Mouse (Mus musculus) CH12F3 (cell line): Measurements from ENCODE around the gene Tbx19.

Source experiments
- in situ Hi-C: fragments of 300-500 bp; cut with MboI; formaldehyde crosslinking; loops from 2 replicates; pipeline ENCODE4 v1.14.3; 2020; ENCODE audit warnings: low sequenced_read_pairs

The Tbx19 gene

DNA sequence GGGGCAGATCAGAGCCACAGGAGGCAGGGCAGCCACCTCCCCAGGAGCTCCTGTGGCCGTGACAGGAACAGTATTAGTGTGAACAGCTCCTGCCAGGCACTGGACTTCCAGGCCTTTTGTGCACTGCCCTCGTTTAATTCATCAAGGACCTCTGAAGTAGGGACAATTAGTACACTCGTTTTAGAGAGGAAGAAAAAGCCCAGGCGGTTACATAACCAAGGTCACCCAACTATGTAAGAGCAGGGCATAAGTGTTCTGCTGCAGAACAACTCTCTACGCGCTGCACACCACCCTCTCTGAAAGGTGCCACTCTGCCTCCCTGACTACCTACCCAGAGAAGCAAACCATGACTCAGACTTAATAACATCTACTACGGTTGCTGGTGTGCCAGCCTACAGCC is 24.5 kb upstream of the Tbx19 start:
- in situ Hi-C loops, result no loop called here

DNA sequence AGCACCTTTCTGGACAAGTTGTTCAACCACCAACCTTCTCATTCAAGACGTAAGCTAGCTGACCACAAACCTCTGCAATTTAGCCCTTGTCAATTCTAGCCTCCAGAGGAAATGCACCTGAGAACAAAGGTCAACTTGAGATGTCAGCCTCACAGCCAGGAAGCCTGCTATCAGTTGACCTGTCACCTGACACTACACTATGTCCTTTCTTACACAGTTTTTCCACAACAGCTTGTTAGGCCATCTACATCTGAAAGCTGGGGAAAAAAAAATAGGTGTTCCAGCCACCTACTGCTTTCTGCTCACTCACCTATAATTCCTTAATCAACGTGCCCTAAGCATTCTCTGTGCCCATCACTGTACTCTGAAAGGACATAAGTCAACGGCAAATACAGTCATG is 23.6 kb upstream of the Tbx19 start:
- in situ Hi-C loops, result no loop called here

- in situ Hi-C loops, result no loop called here
Observed at GRCm38 (mm10) chr1:165183400-165183799, 22.8 kb upstream of the Tbx19 start.

DNA sequence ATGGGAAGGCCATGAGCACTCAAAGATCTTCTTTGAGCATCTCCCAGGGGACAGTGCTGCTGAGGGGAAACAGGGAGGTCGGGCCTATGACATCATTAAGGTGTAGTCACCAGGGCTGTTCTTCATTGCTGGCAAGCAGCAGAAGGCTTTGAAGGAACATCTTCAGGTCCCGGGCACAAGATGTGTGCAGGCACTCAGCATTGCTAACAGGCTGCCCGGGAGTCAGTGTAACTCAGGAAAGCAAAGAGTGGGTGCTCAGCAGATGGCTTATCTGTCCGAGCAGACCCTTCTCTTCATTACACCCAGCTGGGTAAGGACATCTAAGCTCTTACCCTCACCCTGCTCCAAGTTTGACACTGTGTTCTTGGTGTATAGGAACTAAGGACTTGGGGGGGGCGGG is 18.7 kb upstream of the Tbx19 start:
- in situ Hi-C loops, result no loop called here

DNA sequence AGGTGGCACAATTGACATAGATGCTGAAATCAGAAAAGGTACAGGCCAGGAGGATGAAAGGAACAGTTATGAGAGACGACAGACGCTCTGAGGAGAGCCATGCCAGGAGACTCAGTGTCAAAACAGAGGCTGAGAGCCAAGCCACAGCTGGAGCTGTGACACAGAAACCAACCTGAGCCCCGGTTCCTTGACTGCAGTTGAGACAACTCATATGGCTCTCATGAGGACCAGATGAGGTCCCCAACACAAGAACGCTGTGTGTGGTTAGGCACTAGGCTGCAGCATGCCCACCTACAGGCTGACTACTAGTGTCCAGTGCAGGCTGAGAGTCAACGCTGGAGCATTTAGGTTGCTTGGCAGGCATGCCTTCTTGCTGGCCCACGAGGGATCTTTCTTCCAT is 17.5 kb upstream of the Tbx19 start:
- in situ Hi-C loops, result no loop called here

DNA sequence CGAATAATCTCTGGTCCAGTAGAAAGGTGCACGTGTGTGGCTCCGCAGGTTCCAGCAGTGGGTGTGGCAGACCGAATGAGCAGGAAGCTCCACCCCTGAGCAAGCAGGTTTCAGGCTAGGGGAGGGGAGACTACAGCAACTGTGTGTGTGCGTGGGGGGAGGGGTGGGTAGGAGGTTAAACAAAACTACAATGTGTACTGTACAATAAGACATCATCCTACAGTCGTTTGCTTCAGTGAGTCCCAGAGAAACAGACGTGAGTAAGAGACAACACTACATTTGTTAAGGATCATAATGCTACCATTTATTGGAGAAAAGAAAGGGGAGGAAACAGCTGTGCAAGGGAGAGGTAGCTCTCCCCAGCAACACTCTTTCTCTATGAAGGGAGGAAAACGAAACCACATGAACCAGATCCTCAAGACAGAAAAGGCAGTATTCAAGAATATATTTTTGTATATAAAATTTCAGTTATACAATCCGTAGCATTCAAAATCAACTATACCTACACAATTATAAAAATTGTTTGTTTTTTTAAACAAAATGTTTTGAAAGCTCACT is 13.6 kb upstream of the Tbx19 start:
- in situ Hi-C loops, result no loop called here

DNA sequence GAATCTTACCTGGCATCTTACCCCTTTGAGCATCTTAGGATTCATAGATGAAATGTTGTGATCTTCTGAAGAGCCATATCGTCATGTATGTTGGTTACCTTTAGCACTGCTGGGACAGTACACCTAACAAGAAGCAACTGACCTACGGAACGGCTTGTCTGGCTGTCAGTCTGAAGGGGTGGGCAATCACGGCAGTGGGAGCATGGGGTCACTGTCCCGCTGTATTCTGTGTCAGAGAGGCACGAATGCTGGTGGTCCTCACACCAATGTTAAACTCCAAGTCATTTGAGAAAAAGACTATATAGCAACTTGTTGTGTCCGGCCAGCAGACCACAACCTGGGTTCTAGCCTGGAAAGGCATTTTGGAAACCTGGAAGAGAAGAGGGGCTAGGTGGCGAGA is 10.7 kb upstream of the Tbx19 start:
- in situ Hi-C loops, result no loop called here

DNA sequence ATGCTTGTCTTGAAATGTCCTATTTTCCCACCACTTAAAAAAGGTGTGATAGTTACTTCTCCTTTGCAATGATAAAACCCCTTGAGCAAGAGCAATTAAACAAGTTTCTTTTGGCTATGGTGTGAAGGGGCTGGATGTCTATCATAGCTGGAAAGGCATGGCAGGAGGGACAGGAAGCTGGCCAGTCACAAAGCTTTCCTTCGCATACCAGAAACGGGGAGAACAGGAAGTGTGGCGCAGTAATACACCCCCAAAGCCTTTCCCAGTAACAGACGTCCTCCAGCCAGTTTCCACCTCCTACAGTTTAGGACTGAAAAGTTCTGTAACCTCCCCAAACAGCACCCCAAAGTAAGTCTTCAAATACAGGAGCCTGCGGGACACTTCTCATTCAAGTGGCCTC is 9.6 kb upstream of the Tbx19 start:
- in situ Hi-C loops, result no loop called here

DNA sequence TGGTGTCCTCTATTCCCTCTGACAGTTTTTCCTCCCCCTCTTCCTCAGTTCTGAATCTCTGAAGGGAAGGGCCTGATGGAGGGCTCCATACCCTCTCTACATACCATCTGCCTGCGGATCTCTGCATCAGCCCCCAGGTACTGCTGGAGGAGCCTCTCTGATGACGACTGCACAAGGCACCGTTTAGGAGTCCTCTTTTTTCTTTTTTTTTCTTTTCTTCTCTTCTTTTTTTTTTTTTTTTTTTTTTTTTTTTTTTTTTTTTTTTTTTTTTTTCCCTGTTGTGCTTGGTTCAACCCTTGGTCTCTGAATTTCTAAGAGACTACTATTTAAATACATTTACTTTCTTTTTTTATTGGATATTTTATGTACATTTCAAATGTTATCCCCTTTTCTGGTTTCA is 8.9 kb upstream of the Tbx19 start:
- in situ Hi-C loops, result no loop called here

DNA sequence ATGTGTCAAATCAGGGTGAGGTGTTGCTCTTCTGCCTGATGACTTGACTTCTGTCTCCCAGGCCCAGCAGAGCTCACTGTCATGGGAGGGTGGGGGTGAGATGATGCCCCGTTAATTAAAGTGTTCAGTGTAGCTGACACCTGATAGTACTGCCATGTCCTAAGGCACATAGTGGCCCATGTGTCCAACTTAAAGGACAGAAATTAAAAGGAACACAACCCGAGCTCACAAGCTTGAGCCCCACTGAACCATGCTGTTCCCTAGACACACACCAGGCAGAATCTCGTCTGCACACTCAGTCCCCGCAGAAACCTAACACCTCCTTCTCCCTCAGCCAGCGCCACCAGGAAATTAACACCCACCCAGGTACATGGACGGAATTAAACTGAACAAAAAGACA is 4.3 kb upstream of the Tbx19 start:
- in situ Hi-C loops, result no loop called here

DNA sequence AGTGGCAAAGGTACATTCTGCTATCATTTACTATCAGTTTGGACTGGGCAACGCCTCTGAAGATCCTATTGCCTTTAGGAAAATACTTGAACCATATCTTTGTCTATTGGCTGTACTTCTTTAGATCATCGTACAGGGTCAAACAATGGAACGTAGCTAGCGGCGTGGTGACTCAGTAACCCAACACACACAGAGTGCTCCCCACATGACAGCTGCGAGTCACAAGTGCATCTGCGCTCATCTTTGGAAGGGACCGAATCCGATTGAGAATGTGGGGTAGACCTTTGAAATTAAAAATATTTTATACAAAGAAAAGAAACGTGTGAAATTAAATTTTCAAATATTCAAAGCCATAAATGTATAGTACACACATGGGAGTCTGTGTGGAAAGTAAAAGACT is 1.7 kb downstream of the Tbx19 start:
- in situ Hi-C loops, result no loop called here

- in situ Hi-C loops, result no loop called here
Observed at GRCm38 (mm10) chr1:165154162-165154561, 6.4 kb downstream of the Tbx19 start.

GRCm38 (mm10) chr1:165151216-165151615 is 9.4 kb downstream of the Tbx19 start:
- in situ Hi-C loops, result no loop called here

DNA sequence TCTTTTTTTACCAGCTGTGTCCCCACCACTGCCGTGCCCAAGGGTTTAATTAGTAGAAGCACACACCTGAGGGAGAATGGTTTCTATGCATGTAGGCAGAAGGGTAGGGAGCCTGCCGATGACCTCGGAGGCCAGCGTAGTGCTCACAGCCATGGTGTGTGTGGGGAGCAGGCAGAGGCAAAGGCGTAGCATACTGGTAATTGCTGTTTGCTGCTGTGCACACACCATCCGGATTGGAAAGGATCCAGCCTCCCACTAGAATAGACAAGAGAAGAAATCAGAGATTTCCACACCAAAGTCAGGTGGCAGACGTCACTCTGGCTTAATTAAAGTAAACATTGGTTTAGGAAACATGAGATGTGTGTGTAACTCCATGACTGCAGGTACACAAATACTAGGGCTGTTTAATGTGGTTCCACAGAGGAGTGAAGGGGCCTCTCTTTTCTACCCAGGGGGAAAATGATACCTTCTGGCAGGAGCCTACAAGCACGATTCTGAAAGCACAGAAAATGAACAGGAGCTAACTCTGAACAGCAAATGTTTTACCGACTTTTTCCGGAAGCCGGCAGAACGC is 18.1 kb downstream of the Tbx19 start:
- in situ Hi-C loops, result loop anchor here (25.0 kb wide), 1 partner anchor 830 kb away; the partner anchor contains the start of genes Blzf1 and Nme7

- in situ Hi-C loops, result loop anchor here (25.0 kb wide), 1 partner anchor 828 kb away; the partner anchor contains the start of genes Blzf1 and Nme7
Observed at GRCm38 (mm10) chr1:165140227-165140626, 20.3 kb downstream of the Tbx19 start.

GRCm38 (mm10) chr1:165133858-165134257 is 26.7 kb downstream of the Tbx19 start:
- in situ Hi-C loops, result loop anchor here (25.0 kb wide), 1 partner anchor 822 kb away; the partner anchor contains the start of genes Blzf1 and Nme7

DNA sequence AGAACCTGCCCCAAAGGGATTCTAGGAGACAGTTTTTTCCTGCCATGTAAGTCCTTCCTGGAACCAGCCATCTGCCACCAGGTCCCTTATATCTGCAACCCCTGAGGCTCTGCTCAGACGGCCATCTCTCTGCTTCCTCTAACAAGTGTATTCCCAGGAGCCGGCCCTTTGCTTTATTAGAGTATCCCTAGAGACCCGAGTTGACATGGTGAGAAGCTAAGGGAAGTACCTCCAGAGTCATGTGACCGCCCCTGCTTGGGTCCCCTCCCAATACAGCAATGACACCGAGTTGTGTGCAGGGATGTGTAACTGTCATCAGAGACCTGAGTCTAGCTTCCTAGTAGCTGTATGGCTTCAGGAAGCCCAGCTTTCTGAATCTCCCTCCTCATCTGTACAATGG is 27.3 kb downstream of the Tbx19 start:
- in situ Hi-C loops, result loop anchor here (25.0 kb wide), 1 partner anchor 821 kb away; the partner anchor contains the start of genes Blzf1 and Nme7

- in situ Hi-C loops, result loop anchor here (25.0 kb wide), 1 partner anchor 820 kb away; the partner anchor contains the start of genes Blzf1 and Nme7
Observed at GRCm38 (mm10) chr1:165132187-165132877, 28.2 kb downstream of the Tbx19 start.

DNA sequence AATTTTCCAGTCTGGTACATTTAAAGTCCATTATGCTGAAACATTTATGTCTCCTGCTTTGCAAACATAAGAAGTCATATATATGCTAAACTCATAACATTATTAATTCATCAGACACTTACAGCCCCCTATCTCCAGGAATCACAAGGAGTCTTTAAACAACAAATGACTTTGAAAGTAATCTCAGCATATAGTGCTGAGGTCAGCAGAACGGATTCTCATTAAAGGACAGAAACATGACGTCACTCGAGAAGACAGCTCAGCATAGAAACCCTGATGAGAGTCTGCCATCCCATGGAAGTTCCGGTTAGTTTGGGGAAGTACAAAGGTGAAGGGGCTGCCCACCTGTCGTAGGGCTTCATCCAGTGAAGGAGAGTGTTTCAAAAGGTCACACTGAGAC is 31.0 kb downstream of the Tbx19 start:
- in situ Hi-C loops, result loop anchor here (25.0 kb wide), 1 partner anchor 817 kb away; the partner anchor contains the start of genes Blzf1 and Nme7

- in situ Hi-C loops, result no loop called here
Observed at GRCm38 (mm10) chr1:165121096-165121495, 39.5 kb downstream of the Tbx19 start.

DNA sequence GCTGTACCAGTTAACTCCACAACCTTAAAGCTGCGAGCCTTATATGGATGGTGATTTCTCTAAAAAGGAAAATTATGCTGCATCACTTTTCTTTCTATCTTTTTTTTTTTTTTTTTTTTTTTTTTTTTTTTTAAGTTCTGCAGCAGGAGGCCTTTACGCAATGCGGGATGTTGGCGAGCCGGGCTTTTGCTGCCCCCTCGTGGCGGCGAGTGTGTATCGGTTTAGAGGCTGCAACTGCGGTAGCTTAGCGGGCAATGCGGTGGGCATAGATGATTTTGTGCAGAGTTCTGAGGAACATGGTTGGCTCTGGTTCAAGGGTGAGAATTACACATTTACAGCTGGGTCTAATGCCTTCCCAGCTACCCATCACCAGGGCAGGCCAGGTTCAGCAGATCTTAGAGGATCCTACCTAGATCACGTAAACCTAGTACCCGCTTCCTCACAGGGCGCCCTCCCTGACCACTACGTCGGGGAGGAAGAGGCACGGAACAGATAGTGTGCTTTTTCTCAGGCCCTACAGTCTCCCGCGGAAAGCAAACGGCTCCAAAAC is 40.1 kb downstream of the Tbx19 start:
- in situ Hi-C loops, result no loop called here

GRCm38 (mm10) chr1:165119760-165120159 is 40.8 kb downstream of the Tbx19 start:
- in situ Hi-C loops, result no loop called here
